Mouse (Mus musculus) midbrain, embryonic 14.5 days (tissue): ENCODE results near the gene Fam221b. TPM values are rescaled to one million over a fixed set of nuclear protein-coding genes. Genes with fewer than 3 reads are reported as not detected.

ENCODE experiments used
- ATAC-seq: fragments of 200-750 bp; cut with Nextera tagmentation; 2 replicates; pipeline ENCODE4 v1.8.0; 2017; ENCODE audit warnings: moderate number of reproducible peaks, moderate library complexity; ENCODE audit not compliant: low FRiP score, low TSS enrichment
- DNase-seq: peaks from one replicate; pipeline ENCODE4 v3.0.0-alpha.2; 2015
- H3K27ac ChIP-seq: fragments of 300-500 bp; sonication (generic); replicated peaks from 2 replicates; pipeline ENCODE4 v1.5.1; 2014; ENCODE audit warnings: mild to moderate bottlenecking, low read depth, low read length, moderate library complexity
- H3K27me3 ChIP-seq: fragments of 300-500 bp; sonication (generic); 2 replicates; pipeline ENCODE4 v1.6.1; 2014; ENCODE audit warnings: low read length, control low read depth, mixed read lengths; ENCODE audit not compliant: control insufficient read depth, insufficient read depth
- H3K36me3 ChIP-seq: fragments of 300-500 bp; sonication (generic); 2 replicates; pipeline ENCODE4 v1.6.1; 2014; ENCODE audit warnings: low read length, control low read depth; ENCODE audit not compliant: control insufficient read depth, insufficient read depth
- H3K4me1 ChIP-seq: fragments of 300-500 bp; sonication (generic); 2 replicates; pipeline ENCODE4 v1.6.1; 2014; ENCODE audit warnings: mild to moderate bottlenecking, antibody characterized with exemption, low read length, control low read depth; ENCODE audit not compliant: control insufficient read depth, insufficient read depth
- H3K4me2 ChIP-seq: fragments of 300-500 bp; sonication (generic); 2 replicates; pipeline ENCODE4 v1.6.1; 2014; ENCODE audit warnings: mild to moderate bottlenecking, low read length, moderate library complexity
- H3K4me3 ChIP-seq: fragments of 300-500 bp; sonication (generic); replicated peaks from 2 replicates; pipeline ENCODE4 v1.5.1; 2014; ENCODE audit warnings: low read depth, low read length
- H3K9ac ChIP-seq: fragments of 300-500 bp; sonication (generic); replicated peaks from 2 replicates; pipeline ENCODE4 v1.6.1; 2014; ENCODE audit warnings: mild to moderate bottlenecking, low read length, moderate library complexity
- H3K9me3 ChIP-seq: fragments of 300-500 bp; sonication (generic); 2 replicates; pipeline ENCODE4 v1.6.1; 2016; ENCODE audit warnings: low read length, control low read depth, mixed read lengths; ENCODE audit not compliant: control insufficient read depth
- WGBS: fragments of 180-500 bp; shearing (Covaris S2); extraction: QIAGEN DNeasy Blood & Tissue Kit; methylation state at CpG from one replicate; pipeline ENCODE4 v1.1.7; 2014; 5-methylcytosine and 5-hydroxymethylcytosine counted together
- polyA plus RNA-seq: library from polyadenylated mRNA; unstranded; fragments of >200 nt; fragmentation: Nextera tagmentation; extraction: Ambion mirVana; gene quantifications from 2 replicates; pipeline ENCODE4 v1.2.1, GENCODE M21; 2014

The Fam221b gene
- polyA plus RNA-seq, 1 experiment from 2014 or later: 2.9 TPM

DNA sequence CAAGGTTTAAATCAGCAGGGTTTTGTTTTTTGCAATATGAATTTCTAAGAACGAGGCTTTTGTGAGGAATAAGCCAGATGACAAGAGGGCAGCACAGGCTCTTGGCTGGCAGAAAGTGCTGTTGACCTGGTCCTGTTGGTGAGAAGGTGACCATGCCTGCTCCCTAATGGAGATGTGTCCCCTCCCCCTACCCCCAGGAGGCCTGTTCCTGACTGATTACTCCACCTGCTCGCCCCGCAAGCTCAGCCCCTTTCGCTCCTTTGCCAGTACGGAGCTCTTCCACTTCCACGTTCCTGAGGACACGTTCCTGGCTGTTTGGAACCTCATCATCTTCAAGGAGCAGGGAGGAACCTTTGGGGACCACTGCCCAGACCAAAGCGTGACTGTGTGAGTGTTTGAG, 4.8 kb upstream of the Fam221b start:
- H3K27me3 ChIP-seq: no peaks in the 10 kb centered on the region
- H3K9ac ChIP-seq: no peak overlapping the region
- H3K27ac ChIP-seq: no peak overlapping the region
- no peak overlapping the region for H3K4me2 ChIP-seq
- H3K4me3 ChIP-seq: no peak overlapping the region
- WGBS: 76% methylated on average over 8 of the region's 8 CpGs
- peaks cover 25% of the 10 kb centered on the region for H3K4me1 ChIP-seq
- H3K9me3 ChIP-seq: no peaks in the 10 kb centered on the region
- H3K36me3 ChIP-seq: peaks cover 49% of the 10 kb centered on the region
- DNase-seq (no peak), ATAC-seq (no peak)

- DNase-seq: peak; percentile 97
- peak; percentile 25; the same call in 1 of the 2 replicates for ATAC-seq
- Histone ChIP-seq H3K27me3 (no peaks in the 10 kb centered on the region), H3K4me3 (peak overlapping the region; percentile 8; the same call in 1 of the 2 replicates), H3K4me2 (peak overlapping the region; percentile 83), H3K4me1 (peaks cover 28% of the 10 kb centered on the region), H3K9me3 (no peaks in the 10 kb centered on the region), H3K9ac (no peak overlapping the region; the same call in 1 of the 2 replicates), H3K36me3 (peaks cover 33% of the 10 kb centered on the region), H3K27ac (no peak overlapping the region)
- WGBS: 4% methylated on average over 2 of the region's 2 CpGs
Measured at GRCm38 (mm10) chr4:43672070-43672469, 3.1 kb upstream of the Fam221b start.

GRCm38 (mm10) chr4:43669428-43669794, 466 bp upstream of the Fam221b start:
- H3K9me3 ChIP-seq: no peaks in the 10 kb centered on the region
- ATAC-seq: peak; percentile 36
- 2% methylated on average over 24 of the region's 25 CpGs for WGBS

GRCm38 (mm10) chr4:43666412-43666811, 2.5 kb downstream of the Fam221b start:
- Histone ChIP-seq H3K27me3 (peaks cover 6% of the 10 kb centered on the region), H3K9me3 (no peaks in the 10 kb centered on the region), H3K4me2 (no peak overlapping the region), H3K36me3 (no peaks in the 10 kb centered on the region), H3K27ac (no peak overlapping the region), H3K4me3 (no peak overlapping the region), H3K4me1 (peaks cover 18% of the 10 kb centered on the region), H3K9ac (no peak overlapping the region)
- peak; percentile 53 for DNase-seq
- no peak for ATAC-seq
- 28% methylated on average over 4 of the region's 4 CpGs for WGBS

More at GRCm38 (mm10) chr4:43669428-43669794, 466 bp upstream of the Fam221b start:
- Histone ChIP-seq H3K27me3 (no peaks in the 10 kb centered on the region), H3K9ac (peak overlapping the region; percentile 95), H3K4me2 (peak overlapping the region; percentile 83), H3K36me3 (peaks cover 7% of the 10 kb centered on the region), H3K27ac (peak overlapping the region; percentile 73), H3K4me1 (peaks cover 28% of the 10 kb centered on the region), H3K4me3 (peak overlapping the region; percentile 93)
- no peak for DNase-seq

DNA sequence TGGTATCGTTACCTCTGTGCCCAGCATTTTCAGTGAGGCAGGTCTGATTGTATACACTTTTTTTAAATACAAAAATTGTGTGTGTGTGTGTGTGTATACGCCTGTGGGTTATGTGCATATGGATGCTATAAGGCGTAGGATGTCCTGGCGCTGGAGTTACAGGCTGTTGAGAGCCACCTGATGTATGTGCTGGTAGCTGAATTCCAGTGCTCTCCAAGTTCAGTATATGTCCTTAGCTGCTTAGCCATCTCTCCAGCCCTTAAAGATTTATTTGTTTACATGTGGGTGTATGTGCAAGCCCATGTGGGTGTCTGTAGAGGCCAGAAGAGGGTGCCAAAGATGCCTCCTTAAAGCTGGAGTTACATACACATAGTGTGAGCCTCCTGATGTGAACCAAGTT, 11.8 kb downstream of the Fam221b start:
- peak overlapping the region; percentile 78 for H3K4me3 ChIP-seq
- peaks cover 4% of the 10 kb centered on the region; the same call in 1 of the 2 replicates for H3K4me1 ChIP-seq
- no peak for ATAC-seq
- 65% methylated on average over 4 of the region's 4 CpGs for whole genome bisulfite sequencing
- H3K36me3 ChIP-seq: no peaks in the 10 kb centered on the region
- no peaks in the 10 kb centered on the region for H3K9me3 ChIP-seq
- peak overlapping the region; percentile 88 for H3K4me2 ChIP-seq
- no peak overlapping the region for H3K9ac ChIP-seq
- H3K27ac ChIP-seq: peak overlapping the region; percentile 49; the same call in 1 of the 2 replicates
- no peaks in the 10 kb centered on the region; the same call in 1 of the 2 replicates for H3K27me3 ChIP-seq
- no peak for DNase-seq

- H3K27me3 ChIP-seq: no peaks in the 10 kb centered on the region
- H3K9ac ChIP-seq: peak within 1 kb of the TSS; percentile 84
- peak; percentile 96 for ATAC-seq
- H3K36me3 ChIP-seq: no peaks in the 10 kb centered on the region
- DNase-seq: peak; percentile 98
- H3K4me2 ChIP-seq: peak within 1 kb of the TSS; percentile 88
- under 1% methylated on average over 34 of the region's 34 CpGs for WGBS
- peak within 1 kb of the TSS; percentile 78 for H3K4me3 ChIP-seq
- peaks cover 4% of the 10 kb centered on the region; the same call in 1 of the 2 replicates for H3K4me1 ChIP-seq
- H3K27ac ChIP-seq: peak within 1 kb of the TSS; percentile 92
- H3K9me3 ChIP-seq: no peaks in the 10 kb centered on the region
Measured at GRCm38 (mm10) chr4:43656339-43657109, 12.4 kb downstream of the Fam221b start, which contains the start of gene Hint2. TSS of gene Hint2 (minus strand) at chr4:43656466.

GRCm38 (mm10) chr4:43655656-43656338, 13.1 kb downstream of the Fam221b start:
- WGBS: 5% methylated on average over 34 of the region's 34 CpGs
- no peaks in the 10 kb centered on the region for H3K27me3 ChIP-seq
- peak overlapping the region; percentile 92 for H3K27ac ChIP-seq
- H3K4me1 ChIP-seq: peaks cover 4% of the 10 kb centered on the region; the same call in 1 of the 2 replicates
- ATAC-seq (peak; percentile 49; the same call in 1 of the 2 replicates), DNase-seq (peak; percentile 18)
- no peaks in the 10 kb centered on the region for H3K9me3 ChIP-seq
- peak overlapping the region; percentile 84 for H3K9ac ChIP-seq
- H3K4me3 ChIP-seq: peak overlapping the region; percentile 78
- H3K4me2 ChIP-seq: peak overlapping the region; percentile 88
- H3K36me3 ChIP-seq: no peaks in the 10 kb centered on the region

GRCm38 (mm10) chr4:43653161-43654015, 15.6 kb downstream of the Fam221b start, which contains the start of gene Spag8:
TSS of gene Spag8 (minus strand) at chr4:43653594.
- 0 out of 2 replicates have a peak within 1 kb of the TSS, but pooled peaks have one; percentile 41 for H3K27ac ChIP-seq
- WGBS: 9% methylated on average over 24 of the region's 24 CpGs
- peak within 1 kb of the TSS; percentile 19 for H3K4me3 ChIP-seq
- ATAC-seq (no peak), DNase-seq (peak; percentile 76)
- H3K9me3 ChIP-seq: no peaks in the 10 kb centered on the region
- H3K36me3 ChIP-seq: peaks cover 11% of the 10 kb centered on the region; the same call in 1 of the 2 replicates
- H3K9ac ChIP-seq: no peak within 1 kb of the TSS
- no peaks in the 10 kb centered on the region for H3K27me3 ChIP-seq
- H3K4me1 ChIP-seq: peaks cover 4% of the 10 kb centered on the region; the same call in 1 of the 2 replicates
- peak within 1 kb of the TSS; percentile 44 for H3K4me2 ChIP-seq
